Mouse (Mus musculus): ENCODE results near the gene Thoc5. TPM values are rescaled to one million over a fixed set of nuclear protein-coding genes. Genes with fewer than 3 reads are reported as not detected.

The Thoc5 gene
- polyA plus RNA-seq, 1 experiment from 2014 or later: 8.3 TPM

DNA sequence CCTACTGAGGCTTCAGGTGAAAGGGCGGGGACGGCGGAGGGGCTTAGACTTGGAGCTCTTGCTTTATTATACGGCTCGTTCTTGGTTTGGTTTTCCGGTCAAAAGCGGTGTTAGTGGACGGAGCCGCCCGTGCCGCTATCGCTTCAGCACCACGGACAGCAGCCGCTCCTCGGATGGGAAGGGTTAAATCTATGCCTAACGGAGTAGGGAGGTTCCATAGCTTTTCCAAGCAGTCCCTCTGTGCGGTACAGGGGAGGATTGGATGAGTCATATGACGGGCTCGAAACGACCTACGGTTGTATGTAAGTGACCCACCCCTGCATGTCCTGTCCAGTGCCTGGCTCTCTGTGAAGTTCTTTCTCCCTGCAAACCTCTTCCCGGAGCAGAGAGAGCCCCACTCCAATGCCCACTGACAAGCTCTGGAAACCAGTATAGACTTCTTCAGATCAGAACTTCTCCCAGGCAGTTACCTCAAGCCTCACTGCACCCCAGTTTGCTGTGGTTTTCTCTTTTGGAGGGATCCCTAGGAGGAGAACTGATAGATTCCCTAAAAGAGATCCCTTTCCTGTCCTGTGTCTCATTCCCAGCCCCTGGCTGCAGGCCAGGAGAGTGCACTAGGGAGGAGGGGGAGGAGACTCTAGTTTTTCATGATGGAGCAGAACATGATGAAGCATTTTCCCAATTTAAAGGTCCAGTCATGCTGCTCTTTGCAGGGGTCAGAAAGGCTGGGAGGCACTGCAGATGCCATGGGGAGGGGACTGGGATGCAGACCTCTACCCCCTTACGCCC is 54.3 kb downstream of the Thoc5 start:
- H3K27me3 ChIP-seq (ENCODE audit: insufficient read depth, low read length): peaks cover 87% of the 10 kb centered on the region
- 7% methylated on average over 23 of the region's 23 CpGs for WGBS (ENCODE audit: insufficient replicate concordance)
- no peak overlapping the region for H3K9ac ChIP-seq (replicated peaks)
- peaks cover 14% of the 10 kb centered on the region for H3K4me1 ChIP-seq (ENCODE audit: insufficient read depth)
- no peaks in the 10 kb centered on the region for H3K9me3 ChIP-seq (ENCODE audit: low read length)
- ATAC-seq: no peak
- H3K27ac ChIP-seq (ENCODE audit: low read depth): no peak overlapping the region
- H3K4me3 ChIP-seq (ENCODE audit: low read depth, low read length): no peak overlapping the region
- TF ChIP-seq CTCF (IDR thresholded peaks at IDR 0.05; ENCODE audit: low read depth) (no peak), EP300 (IDR thresholded peaks at IDR 0.05; ENCODE audit: low read depth) (no peak)
- H3K36me3 ChIP-seq (replicated peaks; ENCODE audit: insufficient read depth, low read length): no peaks in the 10 kb centered on the region
- DNase-seq: peak; percentile 71
- no peak overlapping the region for H3K4me2 ChIP-seq (ENCODE audit: low read depth, low read length)

- no peak for DNase-seq
- TF ChIP-seq EP300 (IDR thresholded peaks at IDR 0.05; ENCODE audit: low read depth) (no peak), CTCF (IDR thresholded peaks at IDR 0.05; ENCODE audit: low read depth) (no peak)
- H3K9ac ChIP-seq (replicated peaks): no peak overlapping the region
- peaks cover 50% of the 10 kb centered on the region for H3K27me3 ChIP-seq (ENCODE audit: insufficient read depth, low read length)
- H3K4me1 ChIP-seq (ENCODE audit: insufficient read depth): no peaks in the 10 kb centered on the region
- no peak overlapping the region for H3K4me2 ChIP-seq (ENCODE audit: low read depth, low read length)
- 8% methylated on average over 5 of the region's 6 CpGs for WGBS (ENCODE audit: insufficient replicate concordance)
- no peak overlapping the region for H3K27ac ChIP-seq (ENCODE audit: low read depth)
- no peaks in the 10 kb centered on the region for H3K36me3 ChIP-seq (replicated peaks; ENCODE audit: insufficient read depth, low read length)
- no peak for ATAC-seq
- H3K9me3 ChIP-seq (ENCODE audit: low read length): no peaks in the 10 kb centered on the region
- no peak overlapping the region for H3K4me3 ChIP-seq (ENCODE audit: low read depth, low read length)
Observed at GRCm38 (mm10) chr11:4953401-4953800, 58.3 kb downstream of the Thoc5 start.

- H3K27me3 ChIP-seq (ENCODE audit: insufficient read depth, low read length): peaks cover 45% of the 10 kb centered on the region
- H3K4me1 ChIP-seq (ENCODE audit: insufficient read depth): no peaks in the 10 kb centered on the region
- no peaks in the 10 kb centered on the region for H3K36me3 ChIP-seq (replicated peaks; ENCODE audit: insufficient read depth, low read length)
- ATAC-seq: no peak
- TF ChIP-seq CTCF (IDR thresholded peaks at IDR 0.05; ENCODE audit: low read depth) (no peak), EP300 (IDR thresholded peaks at IDR 0.05; ENCODE audit: low read depth) (no peak)
- no peak overlapping the region for H3K9ac ChIP-seq (replicated peaks)
- H3K4me2 ChIP-seq (ENCODE audit: low read depth, low read length): no peak overlapping the region
- H3K9me3 ChIP-seq (ENCODE audit: low read length): no peaks in the 10 kb centered on the region
- H3K27ac ChIP-seq (ENCODE audit: low read depth): no peak overlapping the region
- H3K4me3 ChIP-seq (ENCODE audit: low read depth, low read length): no peak overlapping the region
- 2% methylated on average over 8 of the region's 8 CpGs for WGBS (ENCODE audit: insufficient replicate concordance)
- DNase-seq: no peak
Observed at GRCm38 (mm10) chr11:4953918-4954317, 58.8 kb downstream of the Thoc5 start.

DNA sequence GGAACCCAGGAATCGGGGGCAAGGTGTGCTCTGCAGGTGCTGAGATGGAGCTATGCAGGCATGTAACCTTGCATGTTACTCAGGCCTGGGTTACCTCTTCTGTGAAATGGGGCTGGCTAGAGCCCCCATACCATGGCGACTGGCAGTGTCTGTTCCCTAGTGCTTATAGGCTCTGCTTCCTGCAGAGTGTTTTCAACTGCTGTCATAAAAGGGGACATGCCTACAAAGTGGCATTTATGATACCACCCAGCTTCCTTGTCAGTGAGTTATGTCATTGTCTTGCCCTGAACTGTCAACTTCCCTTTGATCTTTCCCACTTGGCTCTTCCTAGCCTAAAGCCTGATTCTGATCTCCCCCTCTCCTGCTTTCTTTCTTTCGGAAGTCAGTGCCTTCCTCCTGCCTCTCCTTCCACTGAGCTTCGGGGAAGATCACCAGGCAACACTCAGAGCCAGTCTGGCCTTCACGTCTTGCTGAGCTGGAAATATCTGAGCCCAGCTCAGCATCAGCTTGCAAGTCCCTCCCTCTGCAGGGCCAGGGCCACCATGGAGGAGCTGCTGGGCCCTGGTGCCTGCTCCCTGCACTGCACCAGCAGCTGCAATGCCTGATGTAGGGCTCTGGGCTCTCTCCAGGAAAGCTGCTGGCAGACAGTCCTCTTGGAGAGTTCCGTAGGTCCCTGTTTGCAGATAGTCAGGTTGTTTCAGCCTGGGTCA is 68.1 kb downstream of the Thoc5 start:
- TF ChIP-seq EP300 (IDR thresholded peaks at IDR 0.05; ENCODE audit: low read depth) (no peak), CTCF (IDR thresholded peaks at IDR 0.05; ENCODE audit: low read depth) (no peak)
- Histone ChIP-seq H3K4me1 (ENCODE audit: insufficient read depth) (peaks cover 4% of the 10 kb centered on the region; the same call in 1 of the 2 replicates), H3K27me3 (ENCODE audit: insufficient read depth, low read length) (no peaks in the 10 kb centered on the region), H3K9ac (replicated peaks) (no peak overlapping the region), H3K9me3 (ENCODE audit: low read length) (no peaks in the 10 kb centered on the region), H3K27ac (ENCODE audit: low read depth) (no peak overlapping the region), H3K36me3 (replicated peaks; ENCODE audit: insufficient read depth, low read length) (no peaks in the 10 kb centered on the region), H3K4me2 (ENCODE audit: low read depth, low read length) (no peak overlapping the region), H3K4me3 (ENCODE audit: low read depth, low read length) (no peak overlapping the region)
- no peak for ATAC-seq
- WGBS (ENCODE audit: insufficient replicate concordance): 56% methylated on average over 6 of the region's 6 CpGs
- no peak for DNase-seq

DNA sequence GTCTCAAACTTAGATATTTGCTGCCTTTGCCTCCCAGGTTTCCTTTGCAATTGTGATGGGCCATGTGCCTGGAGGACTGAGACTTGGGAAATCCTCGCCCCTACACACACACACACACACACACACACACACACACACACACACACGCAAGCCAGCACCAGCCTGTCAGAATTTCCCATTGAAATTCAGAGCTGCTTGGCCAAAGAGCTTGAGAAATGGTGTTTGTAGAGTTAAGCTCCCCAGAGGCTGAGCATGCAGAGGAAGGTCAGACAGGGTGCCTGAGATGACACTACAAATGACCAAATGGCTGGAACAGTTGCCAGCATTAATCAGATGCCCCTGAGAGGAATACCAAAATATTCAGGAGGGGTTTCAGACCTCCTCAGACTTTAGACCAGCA is 71.2 kb downstream of the Thoc5 start:
- no peaks in the 10 kb centered on the region for H3K27me3 ChIP-seq (ENCODE audit: insufficient read depth, low read length)
- TF ChIP-seq EP300 (IDR thresholded peaks at IDR 0.05; ENCODE audit: low read depth): no peak
- no peak for TF ChIP-seq CTCF (IDR thresholded peaks at IDR 0.05; ENCODE audit: low read depth)
- ATAC-seq: no peak
- 63% methylated on average over 2 of the region's 2 CpGs for WGBS (ENCODE audit: insufficient replicate concordance)
- H3K4me2 ChIP-seq (ENCODE audit: low read depth, low read length): no peak overlapping the region
- no peak for DNase-seq
- H3K4me1 ChIP-seq (ENCODE audit: insufficient read depth): peaks cover 4% of the 10 kb centered on the region; the same call in 1 of the 2 replicates
- H3K27ac ChIP-seq (ENCODE audit: low read depth): no peak overlapping the region
- H3K9ac ChIP-seq (replicated peaks): no peak overlapping the region
- H3K4me3 ChIP-seq (ENCODE audit: low read depth, low read length): no peak overlapping the region
- no peaks in the 10 kb centered on the region for H3K36me3 ChIP-seq (replicated peaks; ENCODE audit: insufficient read depth, low read length)
- H3K9me3 ChIP-seq (ENCODE audit: low read length): no peaks in the 10 kb centered on the region

- 49% methylated on average over 5 of the region's 5 CpGs for WGBS (ENCODE audit: insufficient replicate concordance)
- Histone ChIP-seq H3K4me2 (ENCODE audit: low read depth, low read length) (no peak overlapping the region), H3K27ac (ENCODE audit: low read depth) (peak overlapping the region; percentile 34; the same call in 1 of the 2 replicates)
Observed at GRCm38 (mm10) chr11:4966888-4967287, 71.8 kb downstream of the Thoc5 start.

More at GRCm38 (mm10) chr11:4966888-4967287, 71.8 kb downstream of the Thoc5 start:
- Histone ChIP-seq H3K9ac (replicated peaks) (no peak overlapping the region), H3K27me3 (ENCODE audit: insufficient read depth, low read length) (no peaks in the 10 kb centered on the region), H3K4me1 (ENCODE audit: insufficient read depth) (peaks cover 4% of the 10 kb centered on the region; the same call in 1 of the 2 replicates), H3K36me3 (replicated peaks; ENCODE audit: insufficient read depth, low read length) (no peaks in the 10 kb centered on the region), H3K9me3 (ENCODE audit: low read length) (no peaks in the 10 kb centered on the region), H3K4me3 (ENCODE audit: low read depth, low read length) (no peak overlapping the region)
- DNase-seq (no peak), ATAC-seq (peak; percentile 69)
- TF ChIP-seq CTCF (IDR thresholded peaks at IDR 0.05; ENCODE audit: low read depth): no peak
- TF ChIP-seq EP300 (IDR thresholded peaks at IDR 0.05; ENCODE audit: low read depth): no peak

All from liver, postnatal 0 days (tissue).